Mouse (Mus musculus): Measurements from ENCODE around the gene Sema4d. TPM values are rescaled to one million over a fixed set of nuclear protein-coding genes. Genes with fewer than 3 reads are reported as not detected.

Sema4d gene
- 9.2 and 9.7 TPM in 2 replicates for polyA plus RNA-seq (2014; fragmentation: Nextera tagmentation; extraction: Ambion mirVana)

DNA sequence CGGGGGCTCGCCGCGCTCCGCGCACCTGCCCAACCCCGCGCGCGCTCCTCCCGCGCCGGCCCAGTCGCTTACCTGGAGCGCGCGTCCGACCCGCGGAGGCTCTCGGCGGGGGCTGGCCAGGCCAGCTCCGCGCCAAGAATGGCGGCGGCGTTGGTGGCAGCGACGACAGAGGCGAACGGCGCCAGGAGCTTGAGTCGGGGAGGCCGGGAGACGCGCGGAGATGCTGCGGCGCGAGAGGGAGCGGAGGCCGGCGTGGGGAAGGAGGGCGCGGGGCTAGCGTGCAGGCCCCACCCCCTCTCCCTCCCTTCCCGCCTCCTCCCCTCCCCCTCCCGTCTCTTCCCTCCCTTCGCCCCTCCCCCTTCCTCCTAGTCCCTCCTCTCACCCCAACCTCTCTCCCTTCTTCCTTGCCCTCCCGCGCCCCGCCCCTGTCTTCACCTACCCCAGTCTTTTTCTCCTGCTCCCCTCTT is at the start of gene Sema4d:
Gene Sema4d (minus strand): TSS at position 323 of the 467 bp plus-strand sequence.
- peak within 1 kb of the TSS; percentile 75 for H3K4me3 ChIP-seq (ENCODE audit: low read depth, low read length)
- H3K27ac ChIP-seq (ENCODE audit: low read depth) = no peak within 1 kb of the TSS
- no peaks in the 10 kb centered on the region for H3K36me3 ChIP-seq (ENCODE audit: control insufficient read depth, insufficient read depth, low read length)
- no peaks in the 10 kb centered on the region for H3K9me3 ChIP-seq (ENCODE audit: control insufficient read depth, low read length)
- WGBS = 2% methylated on average over 26 of the region's 52 CpGs
- peak within 1 kb of the TSS; percentile 99 for H3K4me2 ChIP-seq (ENCODE audit: low read length)
- ATAC-seq (replicated peaks; ENCODE audit: low FRiP score, low TSS enrichment, low read depth) = peak; percentile 63
- peaks cover 15% of the 10 kb centered on the region for H3K27me3 ChIP-seq (replicated peaks; ENCODE audit: control insufficient read depth, insufficient read depth, low read length)
- peak; percentile 75 for DNase-seq (ENCODE audit: low spot score)
- peaks cover 11% of the 10 kb centered on the region; the same call in 1 of the 2 replicates for H3K4me1 ChIP-seq (replicated peaks; ENCODE audit: control insufficient read depth, insufficient read depth, low read length)
- peak within 1 kb of the TSS; percentile 64 for H3K9ac ChIP-seq (ENCODE audit: low read length)

DNA sequence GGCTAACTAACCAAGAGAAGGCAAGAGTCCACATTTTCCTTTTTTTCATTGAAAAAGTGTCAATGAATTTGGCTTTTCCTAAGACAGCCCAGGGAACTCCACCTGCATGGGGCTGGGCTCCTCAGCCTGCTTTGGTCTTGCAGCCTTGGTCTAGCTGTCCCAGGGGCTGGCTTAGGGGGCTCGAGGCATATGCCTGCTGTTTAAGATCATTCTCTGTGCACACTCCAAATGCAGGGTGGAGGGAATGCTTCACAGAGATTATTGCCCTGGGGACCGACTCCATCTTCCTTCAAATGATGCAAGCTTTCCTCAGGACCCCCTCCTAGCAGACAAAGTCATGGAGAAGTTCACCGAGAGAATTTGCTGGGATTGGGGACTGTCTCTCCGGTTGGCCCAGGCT is 49.8 kb upstream of the Sema4d start:
- 74% methylated on average over 4 of the region's 4 CpGs for WGBS
- Histone ChIP-seq H3K4me3 (ENCODE audit: low read depth, low read length) (no peak overlapping the region), H3K9me3 (ENCODE audit: control insufficient read depth, low read length) (no peaks in the 10 kb centered on the region), H3K9ac (ENCODE audit: low read length) (no peak overlapping the region), H3K27ac (ENCODE audit: low read depth) (no peak overlapping the region), H3K27me3 (replicated peaks; ENCODE audit: control insufficient read depth, insufficient read depth, low read length) (no peaks in the 10 kb centered on the region), H3K36me3 (ENCODE audit: control insufficient read depth, insufficient read depth, low read length) (no peaks in the 10 kb centered on the region), H3K4me1 (replicated peaks; ENCODE audit: control insufficient read depth, insufficient read depth, low read length) (peaks cover 8% of the 10 kb centered on the region), H3K4me2 (ENCODE audit: low read length) (no peak overlapping the region)
- ATAC-seq (replicated peaks; ENCODE audit: low FRiP score, low TSS enrichment, low read depth) (no peak), DNase-seq (ENCODE audit: low spot score) (no peak)

DNA sequence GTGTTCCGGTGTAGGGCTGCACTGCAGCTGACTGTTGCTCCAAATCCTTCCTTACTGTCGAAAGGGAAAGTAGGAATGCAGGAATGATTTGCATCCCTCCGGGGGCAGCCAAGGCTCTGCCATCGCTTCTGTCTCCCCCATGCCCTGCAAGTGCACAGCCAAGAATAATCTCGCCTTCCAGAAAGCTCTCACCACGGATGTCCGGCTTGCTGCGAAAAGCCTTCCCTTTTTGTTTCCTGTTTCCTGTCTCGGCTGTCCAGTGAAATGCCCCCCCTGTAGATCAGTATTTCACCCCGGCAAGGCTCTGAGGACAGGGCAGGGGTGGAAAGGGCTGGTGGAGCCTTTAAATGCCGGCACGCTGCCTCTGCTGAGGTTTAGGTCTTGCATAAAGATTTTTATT is 49.2 kb upstream of the Sema4d start:
- Histone ChIP-seq H3K27ac (ENCODE audit: low read depth) (no peak overlapping the region), H3K4me1 (replicated peaks; ENCODE audit: control insufficient read depth, insufficient read depth, low read length) (peaks cover 7% of the 10 kb centered on the region), H3K4me3 (ENCODE audit: low read depth, low read length) (no peak overlapping the region), H3K4me2 (ENCODE audit: low read length) (peak overlapping the region; percentile 28), H3K9ac (ENCODE audit: low read length) (no peak overlapping the region), H3K9me3 (ENCODE audit: control insufficient read depth, low read length) (no peaks in the 10 kb centered on the region), H3K27me3 (replicated peaks; ENCODE audit: control insufficient read depth, insufficient read depth, low read length) (no peaks in the 10 kb centered on the region), H3K36me3 (ENCODE audit: control insufficient read depth, insufficient read depth, low read length) (no peaks in the 10 kb centered on the region)
- ATAC-seq (replicated peaks; ENCODE audit: low FRiP score, low TSS enrichment, low read depth) (no peak), DNase-seq (ENCODE audit: low spot score) (no peak)
- WGBS = 17% methylated on average over 12 of the region's 12 CpGs

DNA sequence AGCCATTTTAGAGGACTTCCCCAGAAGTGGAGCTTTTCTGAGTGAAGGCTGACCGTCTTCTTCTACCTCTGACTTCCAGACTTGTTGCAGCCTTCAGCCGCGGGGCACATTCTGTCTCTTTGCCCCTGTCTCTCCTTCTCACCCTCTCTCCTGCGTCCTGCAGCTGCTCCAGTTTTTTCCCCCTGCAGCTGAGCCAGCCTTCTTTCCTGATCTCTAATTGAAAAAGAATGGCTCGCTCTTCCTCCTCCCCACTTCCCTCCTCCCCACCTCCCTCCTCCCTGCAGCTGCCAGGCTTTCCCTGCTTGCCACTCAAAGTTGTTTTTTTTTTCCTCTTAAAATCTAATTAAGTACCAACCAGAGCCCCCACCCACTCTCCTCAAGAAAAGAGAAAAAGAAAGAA is 48.6 kb upstream of the Sema4d start:
- no peak overlapping the region for H3K4me3 ChIP-seq (ENCODE audit: low read depth, low read length)
- H3K4me2 ChIP-seq (ENCODE audit: low read length) = peak overlapping the region; percentile 28
- no peak for DNase-seq (ENCODE audit: low spot score)

DNA sequence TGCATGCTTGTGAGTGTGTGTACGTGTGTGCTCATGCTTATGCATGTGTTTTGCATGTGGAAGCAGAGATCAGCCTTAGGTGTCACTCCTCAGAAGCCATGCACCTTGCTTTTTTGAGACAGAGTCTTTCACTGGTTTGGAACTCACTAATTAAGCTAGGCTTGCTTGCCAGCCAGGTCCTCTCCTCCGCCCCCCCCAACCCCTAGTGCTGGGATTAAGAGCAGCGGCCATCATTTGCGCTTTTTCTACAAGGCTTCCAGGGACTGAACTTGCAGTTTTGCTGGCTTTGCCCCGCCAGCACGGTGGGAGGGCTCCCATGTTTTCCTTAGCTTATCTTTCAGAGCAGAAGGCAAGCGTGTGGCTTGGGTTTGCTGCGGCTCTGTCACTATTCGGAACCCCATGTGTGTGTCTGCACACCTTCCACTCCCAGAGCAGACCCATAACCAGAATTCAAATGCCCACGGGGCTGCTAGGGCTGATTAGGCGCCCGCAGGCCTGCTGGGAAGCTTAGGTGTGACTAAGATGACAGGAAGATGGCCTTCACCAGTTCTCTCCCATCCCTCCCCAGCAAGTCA is 48.1 kb upstream of the Sema4d start:
- ATAC-seq (replicated peaks; ENCODE audit: low FRiP score, low TSS enrichment, low read depth) (no peak), DNase-seq (ENCODE audit: low spot score) (no peak)
- H3K27me3 ChIP-seq (replicated peaks; ENCODE audit: control insufficient read depth, insufficient read depth, low read length) = no peaks in the 10 kb centered on the region
- 34% methylated on average over 12 of the region's 12 CpGs for WGBS
- no peaks in the 10 kb centered on the region for H3K9me3 ChIP-seq (ENCODE audit: control insufficient read depth, low read length)
- H3K27ac ChIP-seq (ENCODE audit: low read depth) = no peak overlapping the region
- no peak overlapping the region for H3K4me3 ChIP-seq (ENCODE audit: low read depth, low read length)
- no peak overlapping the region for H3K9ac ChIP-seq (ENCODE audit: low read length)
- no peak overlapping the region for H3K4me2 ChIP-seq (ENCODE audit: low read length)
- no peaks in the 10 kb centered on the region for H3K36me3 ChIP-seq (ENCODE audit: control insufficient read depth, insufficient read depth, low read length)
- H3K4me1 ChIP-seq (replicated peaks; ENCODE audit: control insufficient read depth, insufficient read depth, low read length) = peaks cover 7% of the 10 kb centered on the region

More for the DNA sequence above, 48.6 kb upstream of the Sema4d start:
- ATAC-seq (replicated peaks; ENCODE audit: low FRiP score, low TSS enrichment, low read depth) = no peak
- Histone ChIP-seq H3K4me1 (replicated peaks; ENCODE audit: control insufficient read depth, insufficient read depth, low read length) (peaks cover 7% of the 10 kb centered on the region), H3K27ac (ENCODE audit: low read depth) (no peak overlapping the region), H3K9ac (ENCODE audit: low read length) (no peak overlapping the region), H3K36me3 (ENCODE audit: control insufficient read depth, insufficient read depth, low read length) (no peaks in the 10 kb centered on the region), H3K27me3 (replicated peaks; ENCODE audit: control insufficient read depth, insufficient read depth, low read length) (no peaks in the 10 kb centered on the region), H3K9me3 (ENCODE audit: control insufficient read depth, low read length) (no peaks in the 10 kb centered on the region)
- WGBS = 40% methylated on average over 5 of the region's 5 CpGs

DNA sequence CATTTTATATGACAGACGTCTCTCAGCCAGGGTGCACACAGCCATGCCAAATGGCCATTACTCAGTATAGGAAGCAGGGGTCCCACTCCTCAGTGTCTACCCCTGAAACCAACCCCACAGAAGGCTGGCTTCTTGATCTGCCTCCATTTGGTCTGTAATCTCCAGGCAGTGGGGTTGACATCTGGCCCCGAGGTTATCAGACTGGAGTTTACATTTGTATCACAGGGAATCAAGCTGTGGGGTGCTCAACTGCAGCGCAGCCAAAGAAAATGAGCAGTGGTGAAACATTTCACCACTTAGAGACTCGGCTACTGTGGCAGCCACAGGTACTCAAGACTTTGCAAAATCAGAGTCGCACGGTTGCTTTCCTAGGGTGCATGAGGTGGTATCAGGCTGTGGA is 47.2 kb upstream of the Sema4d start:
- H3K27me3 ChIP-seq (replicated peaks; ENCODE audit: control insufficient read depth, insufficient read depth, low read length) = no peaks in the 10 kb centered on the region
- H3K4me3 ChIP-seq (ENCODE audit: low read depth, low read length) = no peak overlapping the region
- no peak overlapping the region for H3K4me2 ChIP-seq (ENCODE audit: low read length)
- no peak for DNase-seq (ENCODE audit: low spot score)
- 44% methylated on average over 6 of the region's 6 CpGs for WGBS
- no peak overlapping the region for H3K27ac ChIP-seq (ENCODE audit: low read depth)
- ATAC-seq (replicated peaks; ENCODE audit: low FRiP score, low TSS enrichment, low read depth) = no peak
- H3K9ac ChIP-seq (ENCODE audit: low read length) = no peak overlapping the region
- H3K36me3 ChIP-seq (ENCODE audit: control insufficient read depth, insufficient read depth, low read length) = no peaks in the 10 kb centered on the region
- peaks cover 7% of the 10 kb centered on the region for H3K4me1 ChIP-seq (replicated peaks; ENCODE audit: control insufficient read depth, insufficient read depth, low read length)
- no peaks in the 10 kb centered on the region for H3K9me3 ChIP-seq (ENCODE audit: control insufficient read depth, low read length)

DNA sequence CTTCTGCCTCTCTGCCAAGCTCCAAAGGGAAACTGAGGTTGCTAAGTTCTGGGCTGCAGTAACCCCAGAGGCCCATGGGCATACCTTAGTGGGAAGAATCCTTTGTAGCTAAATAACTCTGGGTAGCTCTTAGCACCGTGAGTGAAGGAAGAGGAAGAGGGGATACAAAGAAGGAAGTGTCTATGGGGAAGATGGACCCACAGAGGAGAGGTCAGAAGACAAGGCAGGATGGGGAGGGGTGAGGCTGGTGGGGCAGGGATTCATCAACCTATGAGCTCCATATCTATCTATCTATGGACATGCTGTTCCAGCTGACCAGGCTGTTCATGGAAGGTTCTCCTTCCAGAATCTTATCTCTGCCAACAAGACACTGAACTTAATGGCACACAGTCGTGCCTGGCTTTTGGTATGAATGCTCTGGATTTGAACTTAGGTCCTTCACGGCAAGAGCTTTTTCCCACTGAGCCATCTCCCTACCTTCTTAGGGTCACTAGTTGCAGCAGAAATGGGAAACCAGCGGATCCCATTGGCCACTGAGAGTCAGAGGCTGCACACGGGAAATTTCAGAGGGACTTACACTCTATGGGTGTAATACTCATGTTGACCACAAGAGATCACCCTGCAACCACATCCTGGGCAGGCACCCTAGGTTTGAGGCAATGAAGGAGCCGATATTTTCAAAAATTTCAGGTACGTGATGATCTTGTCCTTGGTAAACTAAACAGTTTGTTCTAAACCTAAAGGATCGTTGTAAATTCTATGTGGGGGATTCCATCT is 45.9 kb upstream of the Sema4d start:
- Histone ChIP-seq H3K36me3 (ENCODE audit: control insufficient read depth, insufficient read depth, low read length) (no peaks in the 10 kb centered on the region), H3K9ac (ENCODE audit: low read length) (no peak overlapping the region), H3K27me3 (replicated peaks; ENCODE audit: control insufficient read depth, insufficient read depth, low read length) (no peaks in the 10 kb centered on the region), H3K4me3 (ENCODE audit: low read depth, low read length) (no peak overlapping the region), H3K27ac (ENCODE audit: low read depth) (no peak overlapping the region), H3K4me2 (ENCODE audit: low read length) (no peak overlapping the region), H3K9me3 (ENCODE audit: control insufficient read depth, low read length) (no peaks in the 10 kb centered on the region), H3K4me1 (replicated peaks; ENCODE audit: control insufficient read depth, insufficient read depth, low read length) (peaks cover 7% of the 10 kb centered on the region)
- WGBS = 17% methylated on average over 8 of the region's 8 CpGs
- no peak for DNase-seq (ENCODE audit: low spot score)
- no peak for ATAC-seq (replicated peaks; ENCODE audit: low FRiP score, low TSS enrichment, low read depth)

DNA sequence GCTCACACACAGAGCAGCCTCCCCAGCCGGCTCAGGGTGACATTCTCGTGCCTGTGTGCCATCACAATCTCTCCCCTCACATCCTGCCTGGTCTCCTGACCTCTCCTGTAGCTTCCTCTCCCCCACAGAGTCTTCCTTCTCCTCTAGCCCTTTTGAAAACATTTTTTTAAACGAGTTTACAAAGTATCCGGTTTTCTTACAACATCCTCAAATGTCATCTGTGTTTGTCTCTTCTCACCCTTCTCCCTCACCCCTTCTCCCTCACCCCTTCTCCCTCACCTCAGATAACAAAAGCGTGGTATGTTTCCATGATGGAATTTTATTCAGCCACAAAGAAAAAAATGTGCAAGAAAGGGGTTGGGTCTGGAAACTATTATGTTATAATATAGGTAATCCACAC is 43.9 kb upstream of the Sema4d start:
- H3K27me3 ChIP-seq (replicated peaks; ENCODE audit: control insufficient read depth, insufficient read depth, low read length) = no peaks in the 10 kb centered on the region
- no peak overlapping the region for H3K9ac ChIP-seq (ENCODE audit: low read length)
- no peaks in the 10 kb centered on the region for H3K36me3 ChIP-seq (ENCODE audit: control insufficient read depth, insufficient read depth, low read length)
- no peak for ATAC-seq (replicated peaks; ENCODE audit: low FRiP score, low TSS enrichment, low read depth)
- H3K4me3 ChIP-seq (ENCODE audit: low read depth, low read length) = no peak overlapping the region
- WGBS = 21% methylated on average over 5 of the region's 5 CpGs
- H3K4me2 ChIP-seq (ENCODE audit: low read length) = no peak overlapping the region
- H3K27ac ChIP-seq (ENCODE audit: low read depth) = no peak overlapping the region
- DNase-seq (ENCODE audit: low spot score) = no peak
- H3K9me3 ChIP-seq (ENCODE audit: control insufficient read depth, low read length) = no peaks in the 10 kb centered on the region
- peaks cover 9% of the 10 kb centered on the region; the same call in 1 of the 2 replicates for H3K4me1 ChIP-seq (replicated peaks; ENCODE audit: control insufficient read depth, insufficient read depth, low read length)
